Mouse (Mus musculus): Measurements from ENCODE around the gene Lbh. TPM values are rescaled to one million over a fixed set of nuclear protein-coding genes. Genes with fewer than 3 reads are reported as not detected.

Gene Lbh
- polyA plus RNA-seq, 1 experiment: 4.9 TPM

DNA sequence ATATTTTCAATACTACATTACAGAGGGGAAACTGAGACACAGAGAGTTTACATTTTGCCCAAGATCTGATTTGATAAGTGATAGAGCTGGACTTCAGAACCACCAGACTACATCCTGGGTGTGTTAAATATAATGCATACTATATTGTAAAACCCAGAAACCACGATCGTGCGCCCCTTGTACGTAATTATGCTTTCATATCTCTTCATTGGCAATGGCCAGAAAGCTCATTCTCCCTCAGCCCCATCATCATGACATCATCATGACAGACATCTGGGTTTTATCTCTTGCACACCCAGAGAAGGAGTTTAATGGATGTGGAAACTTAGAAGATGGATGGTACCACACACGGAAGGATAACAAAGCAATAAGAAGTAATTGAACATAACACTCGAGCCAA, 17.1 kb upstream of the Lbh start:
- Histone ChIP-seq H3K9me3 (replicated peaks; ENCODE audit: control insufficient read depth, insufficient read depth, low read length, poor library complexity, severe bottlenecking) (no peaks in the 10 kb centered on the region), H3K27me3 (ENCODE audit: control insufficient read depth, insufficient read depth, low read length, poor library complexity, severe bottlenecking) (no peaks in the 10 kb centered on the region), H3K27ac (ENCODE audit: insufficient read depth, low read length) (no peak overlapping the region), H3K36me3 (ENCODE audit: control insufficient read depth, insufficient read depth, low read length, poor library complexity, severe bottlenecking) (no peaks in the 10 kb centered on the region), H3K4me1 (ENCODE audit: control insufficient read depth, insufficient read depth, low read length) (no peaks in the 10 kb centered on the region), H3K9ac (ENCODE audit: low read depth, poor library complexity, severe bottlenecking) (no peak overlapping the region), H3K4me3 (ENCODE audit: low read depth, low read length) (no peak overlapping the region)
- TF ChIP-seq POLR2A (IDR thresholded peaks at IDR 0.05; ENCODE audit: insufficient read depth, low read length) (no peak), CTCF (IDR thresholded peaks at IDR 0.05; ENCODE audit: low read depth, low read length) (no peak), EP300 (IDR thresholded peaks at IDR 0.05; ENCODE audit: insufficient read depth, low read depth, low read length) (no peak)

DNA sequence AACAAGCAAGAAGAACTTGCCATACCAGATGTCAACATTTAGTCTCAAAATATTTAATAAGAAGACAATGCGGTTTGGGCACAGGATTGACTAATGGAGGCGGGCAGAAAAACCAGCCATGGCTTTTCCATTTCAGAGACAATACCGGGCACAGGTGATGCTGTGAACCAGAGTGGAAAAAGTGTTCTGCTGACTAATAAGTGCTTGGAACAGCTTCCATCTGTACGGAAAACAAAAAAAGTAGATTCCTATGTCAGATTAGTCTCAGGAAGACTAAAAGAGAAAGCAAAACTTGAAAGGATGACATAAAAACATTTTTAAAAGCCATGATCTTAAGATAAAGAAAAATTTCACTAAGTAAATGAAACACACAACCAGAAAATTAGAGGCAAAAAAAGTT, 16.4 kb upstream of the Lbh start:
- TF ChIP-seq CTCF (IDR thresholded peaks at IDR 0.05; ENCODE audit: low read depth, low read length) (no peak), POLR2A (IDR thresholded peaks at IDR 0.05; ENCODE audit: insufficient read depth, low read length) (no peak), EP300 (IDR thresholded peaks at IDR 0.05; ENCODE audit: insufficient read depth, low read depth, low read length) (no peak)
- Histone ChIP-seq H3K27me3 (ENCODE audit: control insufficient read depth, insufficient read depth, low read length, poor library complexity, severe bottlenecking) (no peaks in the 10 kb centered on the region), H3K4me3 (ENCODE audit: low read depth, low read length) (no peak overlapping the region), H3K27ac (ENCODE audit: insufficient read depth, low read length) (no peak overlapping the region), H3K9ac (ENCODE audit: low read depth, poor library complexity, severe bottlenecking) (no peak overlapping the region), H3K36me3 (ENCODE audit: control insufficient read depth, insufficient read depth, low read length, poor library complexity, severe bottlenecking) (no peaks in the 10 kb centered on the region), H3K4me1 (ENCODE audit: control insufficient read depth, insufficient read depth, low read length) (no peaks in the 10 kb centered on the region), H3K9me3 (replicated peaks; ENCODE audit: control insufficient read depth, insufficient read depth, low read length, poor library complexity, severe bottlenecking) (no peaks in the 10 kb centered on the region)

DNA sequence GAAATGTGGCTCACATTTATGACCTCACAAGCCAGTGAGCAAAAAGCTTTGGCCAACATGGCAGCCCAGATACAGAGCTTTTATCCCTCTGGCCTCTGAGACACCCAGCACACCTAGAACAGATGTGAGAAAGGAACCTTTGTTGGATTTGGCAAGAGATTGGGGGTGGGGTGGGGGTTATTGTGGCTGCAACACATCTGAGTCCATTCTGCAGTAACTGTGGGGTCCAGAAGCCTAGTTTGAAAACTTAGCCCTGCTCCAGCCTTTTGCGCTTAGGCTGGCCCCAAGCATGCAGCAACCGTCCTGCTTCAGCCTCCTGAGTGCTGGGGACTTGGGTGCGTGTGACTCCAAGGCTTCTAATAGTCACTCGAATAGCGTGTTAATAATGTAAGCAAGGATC, 14.8 kb upstream of the Lbh start:
- no peaks in the 10 kb centered on the region for H3K36me3 ChIP-seq (ENCODE audit: control insufficient read depth, insufficient read depth, low read length, poor library complexity, severe bottlenecking)
- no peak for TF ChIP-seq CTCF (IDR thresholded peaks at IDR 0.05; ENCODE audit: low read depth, low read length)
- no peak for TF ChIP-seq POLR2A (IDR thresholded peaks at IDR 0.05; ENCODE audit: insufficient read depth, low read length)
- TF ChIP-seq EP300 (IDR thresholded peaks at IDR 0.05; ENCODE audit: insufficient read depth, low read depth, low read length): no peak
- H3K4me3 ChIP-seq (ENCODE audit: low read depth, low read length): no peak overlapping the region

DNA sequence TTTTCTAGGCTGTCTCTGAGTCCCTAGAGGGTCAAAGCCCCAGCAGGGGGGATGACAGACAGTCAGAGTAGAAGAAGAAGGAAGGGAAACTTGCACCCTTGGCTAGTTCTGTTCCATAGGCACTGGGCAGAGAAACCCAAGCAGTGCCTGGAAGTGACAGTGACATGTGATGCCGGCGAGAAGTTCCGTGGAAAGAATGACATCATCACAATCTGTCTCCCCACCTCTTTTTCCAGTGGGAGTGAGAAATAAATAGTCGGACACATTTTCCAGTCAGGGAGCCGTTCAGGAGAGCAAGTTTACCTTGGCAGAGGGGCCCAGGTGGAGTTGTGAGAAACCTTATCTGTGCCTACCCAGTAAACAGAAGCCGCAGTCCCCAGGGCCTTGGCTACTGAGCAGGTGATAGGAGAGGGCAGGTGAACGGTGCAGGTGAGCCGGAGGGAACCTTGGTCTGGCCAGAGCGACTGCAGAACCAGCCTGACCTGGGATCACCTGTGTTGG, 14.1 kb upstream of the Lbh start:
- TF ChIP-seq EP300 (IDR thresholded peaks at IDR 0.05; ENCODE audit: insufficient read depth, low read depth, low read length) (no peak), POLR2A (IDR thresholded peaks at IDR 0.05; ENCODE audit: insufficient read depth, low read length) (no peak), CTCF (IDR thresholded peaks at IDR 0.05; ENCODE audit: low read depth, low read length) (no peak)
- Histone ChIP-seq H3K9me3 (replicated peaks; ENCODE audit: control insufficient read depth, insufficient read depth, low read length, poor library complexity, severe bottlenecking) (no peaks in the 10 kb centered on the region), H3K9ac (ENCODE audit: low read depth, poor library complexity, severe bottlenecking) (no peak overlapping the region), H3K27ac (ENCODE audit: insufficient read depth, low read length) (no peak overlapping the region), H3K36me3 (ENCODE audit: control insufficient read depth, insufficient read depth, low read length, poor library complexity, severe bottlenecking) (no peaks in the 10 kb centered on the region), H3K4me1 (ENCODE audit: control insufficient read depth, insufficient read depth, low read length) (no peaks in the 10 kb centered on the region), H3K27me3 (ENCODE audit: control insufficient read depth, insufficient read depth, low read length, poor library complexity, severe bottlenecking) (no peaks in the 10 kb centered on the region), H3K4me3 (ENCODE audit: low read depth, low read length) (no peak overlapping the region)

More for the DNA sequence above, 14.8 kb upstream of the Lbh start:
- H3K4me1 ChIP-seq (ENCODE audit: control insufficient read depth, insufficient read depth, low read length): no peaks in the 10 kb centered on the region
- H3K27ac ChIP-seq (ENCODE audit: insufficient read depth, low read length): no peak overlapping the region
- no peaks in the 10 kb centered on the region for H3K27me3 ChIP-seq (ENCODE audit: control insufficient read depth, insufficient read depth, low read length, poor library complexity, severe bottlenecking)
- H3K9ac ChIP-seq (ENCODE audit: low read depth, poor library complexity, severe bottlenecking): no peak overlapping the region
- H3K9me3 ChIP-seq (replicated peaks; ENCODE audit: control insufficient read depth, insufficient read depth, low read length, poor library complexity, severe bottlenecking): no peaks in the 10 kb centered on the region

DNA sequence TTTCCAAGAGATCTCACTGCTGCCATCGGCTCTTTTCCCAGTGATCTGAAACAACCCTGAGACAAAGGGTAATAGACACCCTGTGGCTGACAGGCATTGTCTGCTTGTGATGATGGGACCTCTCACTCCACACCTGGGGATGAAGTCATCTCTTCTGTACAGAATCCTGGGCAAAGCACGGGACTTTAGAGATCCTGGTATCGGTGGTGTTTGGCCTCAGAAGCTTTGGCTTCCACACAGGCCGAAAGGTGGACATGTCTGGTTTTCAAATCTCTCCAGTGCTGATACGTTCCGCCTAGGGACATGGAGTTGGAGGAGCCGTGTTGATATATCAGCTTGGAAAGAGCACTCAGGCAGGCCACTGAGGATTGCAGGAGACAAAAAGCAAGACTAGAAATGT, 13.2 kb upstream of the Lbh start:
- Histone ChIP-seq H3K4me1 (ENCODE audit: control insufficient read depth, insufficient read depth, low read length) (no peaks in the 10 kb centered on the region), H3K36me3 (ENCODE audit: control insufficient read depth, insufficient read depth, low read length, poor library complexity, severe bottlenecking) (no peaks in the 10 kb centered on the region), H3K9me3 (replicated peaks; ENCODE audit: control insufficient read depth, insufficient read depth, low read length, poor library complexity, severe bottlenecking) (no peaks in the 10 kb centered on the region), H3K27me3 (ENCODE audit: control insufficient read depth, insufficient read depth, low read length, poor library complexity, severe bottlenecking) (no peaks in the 10 kb centered on the region), H3K27ac (ENCODE audit: insufficient read depth, low read length) (no peak overlapping the region), H3K9ac (ENCODE audit: low read depth, poor library complexity, severe bottlenecking) (no peak overlapping the region), H3K4me3 (ENCODE audit: low read depth, low read length) (no peak overlapping the region)
- TF ChIP-seq EP300 (IDR thresholded peaks at IDR 0.05; ENCODE audit: insufficient read depth, low read depth, low read length) (no peak), CTCF (IDR thresholded peaks at IDR 0.05; ENCODE audit: low read depth, low read length) (no peak), POLR2A (IDR thresholded peaks at IDR 0.05; ENCODE audit: insufficient read depth, low read length) (no peak)

DNA sequence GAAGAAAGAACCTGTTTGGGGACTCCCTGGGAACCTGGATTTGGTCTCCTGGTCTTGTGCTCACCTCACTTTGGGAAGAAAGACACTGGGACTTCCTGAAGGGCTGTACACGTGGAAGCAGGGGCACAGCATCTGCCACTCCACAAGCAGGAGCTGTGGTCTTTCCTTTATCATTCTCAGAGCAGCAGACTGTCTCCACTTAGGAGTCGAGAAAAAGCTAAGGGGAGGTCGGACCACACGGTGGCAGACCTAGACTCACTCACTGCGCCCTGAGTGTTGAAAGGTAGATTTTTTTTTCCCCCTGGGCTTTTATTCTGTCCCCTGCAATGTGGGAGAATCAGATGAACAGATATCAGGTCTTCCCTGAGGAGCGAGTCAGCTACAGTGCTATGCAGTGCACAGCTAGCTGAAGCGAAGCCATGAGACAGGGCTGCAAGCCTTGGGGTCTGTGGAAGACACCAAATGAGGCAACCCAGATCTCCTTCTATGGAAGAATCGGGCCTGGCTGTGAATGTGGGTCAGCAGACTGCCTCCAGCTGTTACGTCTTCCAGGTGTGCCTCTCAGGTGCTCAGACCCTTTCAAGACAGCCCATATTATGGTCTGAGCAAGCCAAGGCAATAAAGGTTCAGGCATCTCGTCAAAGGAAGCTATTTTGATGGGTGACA, 11.7 kb upstream of the Lbh start:
- Histone ChIP-seq H3K27ac (ENCODE audit: insufficient read depth, low read length) (no peak overlapping the region), H3K4me3 (ENCODE audit: low read depth, low read length) (no peak overlapping the region), H3K36me3 (ENCODE audit: control insufficient read depth, insufficient read depth, low read length, poor library complexity, severe bottlenecking) (no peaks in the 10 kb centered on the region), H3K4me1 (ENCODE audit: control insufficient read depth, insufficient read depth, low read length) (no peaks in the 10 kb centered on the region), H3K9me3 (replicated peaks; ENCODE audit: control insufficient read depth, insufficient read depth, low read length, poor library complexity, severe bottlenecking) (no peaks in the 10 kb centered on the region), H3K9ac (ENCODE audit: low read depth, poor library complexity, severe bottlenecking) (no peak overlapping the region), H3K27me3 (ENCODE audit: control insufficient read depth, insufficient read depth, low read length, poor library complexity, severe bottlenecking) (no peaks in the 10 kb centered on the region)
- TF ChIP-seq CTCF (IDR thresholded peaks at IDR 0.05; ENCODE audit: low read depth, low read length): no peak
- no peak for TF ChIP-seq POLR2A (IDR thresholded peaks at IDR 0.05; ENCODE audit: insufficient read depth, low read length)
- TF ChIP-seq EP300 (IDR thresholded peaks at IDR 0.05; ENCODE audit: insufficient read depth, low read depth, low read length): no peak

Measured in ES-Bruce4 (cell line).